Mouse (Mus musculus) adrenal gland, adult (tissue): ENCODE measurements at regions not wholly inside any gene's neighbourhood (a gene's known extent, or its start where the extent isn't known, plus 50 kb on each side); places are given as distances from the start of the nearest gene placed in this dataset.

Source experiments
- DNase-seq, 2 experiments: peaks; one replicate each; pipeline ENCODE4 v3.0.0; 2022 to 2023; ENCODE audit warnings: low spot score in 1 of 2; ENCODE audit not compliant: inconsistent age in 2 of 2

- DNase-seq: no peak
Measured at GRCm38 (mm10) chr3:18928401-18929104, 699.9 kb downstream of the 1700064H15Rik start.

- DNase-seq: no peak
Measured at GRCm38 (mm10) chr3:18929105-18929492, 699.4 kb downstream of the 1700064H15Rik start.

DNA sequence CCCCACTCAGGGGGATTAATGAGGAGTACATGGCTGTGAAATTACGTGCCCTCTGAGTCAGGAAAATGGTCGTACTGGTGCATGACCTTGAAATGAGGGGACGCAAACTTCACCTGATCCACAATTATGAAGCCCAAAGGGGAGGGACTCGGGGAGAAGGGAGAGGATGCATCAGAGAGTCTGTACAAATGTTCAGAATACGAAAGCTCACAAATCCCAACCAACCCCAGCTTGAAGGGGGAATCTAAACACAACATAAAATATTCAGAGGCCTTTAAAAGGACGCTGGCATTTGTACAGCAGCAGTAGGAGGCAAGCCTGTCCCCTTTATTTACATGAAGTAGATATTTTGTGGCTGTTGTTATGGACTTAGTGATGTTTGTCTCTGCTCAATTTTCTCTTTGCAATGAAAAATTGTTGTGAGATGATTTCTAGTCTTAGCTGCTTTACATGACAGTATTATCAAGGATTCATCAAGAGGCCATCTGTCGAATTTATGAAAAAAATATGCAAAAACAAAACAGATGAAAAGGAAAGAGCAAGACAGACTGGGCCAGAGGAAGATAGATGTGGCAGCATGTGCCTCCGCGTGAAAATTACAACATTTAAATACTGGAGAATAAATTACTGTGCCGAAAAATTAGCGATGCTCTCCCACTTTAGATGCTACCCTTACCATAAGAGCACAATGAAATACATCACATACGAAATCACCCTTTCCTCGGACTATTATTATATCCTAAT is 695.3 kb downstream of the 1700064H15Rik start:
- DNase-seq: no peak

GRCm38 (mm10) chr3:18934891-18935290 is 693.6 kb downstream of the 1700064H15Rik start:
- DNase-seq: no peak

DNA sequence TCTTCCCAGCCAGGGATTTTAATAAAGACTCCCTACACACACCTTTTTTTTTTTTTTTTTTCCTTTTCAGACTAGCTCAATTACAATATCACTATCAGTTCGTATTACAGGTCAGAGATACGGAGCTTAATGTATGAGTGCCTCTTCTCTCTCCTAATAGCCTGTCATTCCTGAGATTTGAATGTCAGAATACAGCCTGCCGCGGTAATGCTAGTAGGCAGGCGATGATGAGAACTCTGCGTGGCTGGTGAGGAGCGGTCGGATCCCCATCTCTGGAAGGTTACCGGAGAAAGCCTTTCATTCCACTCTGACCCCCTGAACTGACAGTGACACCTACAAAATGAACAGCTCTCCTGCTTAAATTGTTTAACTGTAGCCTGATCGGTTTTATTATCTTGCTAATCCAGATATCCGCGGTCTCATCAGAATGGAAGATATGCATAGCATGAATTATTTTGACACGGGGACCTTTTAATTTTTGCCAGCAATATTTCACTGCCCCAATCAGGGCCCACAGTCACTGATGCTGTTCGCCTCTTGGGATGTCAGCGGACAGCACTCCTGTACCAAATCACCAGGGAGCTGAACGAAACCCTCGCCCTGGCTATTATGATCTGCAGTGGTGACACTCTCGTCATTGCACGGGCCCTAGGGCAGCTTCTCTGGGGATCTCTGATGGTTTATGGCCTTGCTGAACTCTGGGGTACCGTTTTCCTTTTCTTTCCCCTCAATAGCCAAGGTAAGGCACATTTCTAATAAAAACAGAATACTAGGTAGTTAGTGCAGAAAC is 690.9 kb downstream of the 1700064H15Rik start:
- DNase-seq: no peak

- DNase-seq: no peak
Measured at GRCm38 (mm10) chr3:18941301-18942177, 686.9 kb downstream of the 1700064H15Rik start.

DNA sequence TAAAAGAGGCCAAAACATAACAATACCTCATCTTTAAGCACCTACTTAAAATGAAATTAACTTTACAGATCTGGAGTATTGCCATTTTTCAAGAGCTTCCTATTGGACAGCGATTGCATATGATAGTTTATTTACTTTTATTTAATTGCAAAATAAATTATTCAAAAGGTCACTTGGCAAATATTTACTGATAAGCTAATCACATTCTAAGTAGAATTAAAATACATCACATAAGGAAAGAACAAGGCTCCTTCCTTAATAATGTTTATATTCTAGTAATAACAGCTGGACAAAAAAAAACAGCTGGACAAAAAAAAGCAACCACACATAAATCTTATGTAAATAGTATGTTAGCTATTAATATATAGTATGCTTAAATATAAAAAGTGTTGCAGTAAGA is 668.1 kb downstream of the 1700064H15Rik start:
- DNase-seq: no peak

- no peak for DNase-seq
Measured at GRCm38 (mm10) chr3:18988662-18989061, 639.8 kb downstream of the 1700064H15Rik start.

GRCm38 (mm10) chr3:18989577-18990240 is 638.8 kb downstream of the 1700064H15Rik start:
- peak in 1 of 2 experiments; percentile 23 for DNase-seq

DNA sequence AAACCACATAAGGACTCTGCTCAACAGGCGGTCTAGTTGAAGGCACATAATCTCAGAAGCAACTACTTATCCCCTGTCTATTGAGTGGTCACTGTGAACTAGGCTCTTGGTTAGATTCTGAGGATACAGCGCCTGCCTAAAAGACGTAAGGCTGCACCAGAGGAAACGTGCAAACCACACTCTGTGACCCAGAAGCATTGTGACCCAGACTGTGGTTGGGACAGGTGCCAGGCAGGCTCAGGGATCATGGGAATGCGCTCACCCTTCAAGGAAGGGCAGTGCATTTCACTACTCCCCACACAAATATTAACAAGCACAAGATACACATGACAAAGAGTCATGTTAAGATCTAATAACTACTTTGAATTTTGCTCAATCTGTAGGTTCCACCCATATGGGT is 628.3 kb downstream of the 1700064H15Rik start:
- peak in 1 of 2 experiments; percentile 24 for DNase-seq

- DNase-seq: no peak
Measured at GRCm38 (mm10) chr3:19002056-19002455, 626.4 kb downstream of the 1700064H15Rik start.

GRCm38 (mm10) chr3:19004792-19005191 is 623.7 kb downstream of the 1700064H15Rik start:
- no peak for DNase-seq

DNA sequence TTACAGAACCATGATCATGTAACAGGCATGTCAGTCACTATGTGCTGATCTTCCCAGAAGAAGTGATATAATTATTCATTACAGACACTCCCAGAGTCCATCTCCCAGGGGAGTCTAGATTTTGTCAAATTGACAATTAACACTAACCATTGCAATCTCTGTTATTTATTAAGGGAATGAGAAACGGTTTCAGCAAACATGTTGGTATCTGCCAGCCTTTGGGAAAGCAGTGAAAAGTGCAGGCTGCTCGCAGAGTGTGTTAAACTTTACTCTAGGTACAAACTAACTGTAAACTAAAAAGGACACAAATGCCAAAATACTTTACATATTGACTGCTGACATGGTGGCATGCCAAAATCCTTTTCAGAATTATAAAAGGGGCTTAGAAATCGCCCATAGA is 583.9 kb downstream of the 1700064H15Rik start:
- no peak for DNase-seq

DNA sequence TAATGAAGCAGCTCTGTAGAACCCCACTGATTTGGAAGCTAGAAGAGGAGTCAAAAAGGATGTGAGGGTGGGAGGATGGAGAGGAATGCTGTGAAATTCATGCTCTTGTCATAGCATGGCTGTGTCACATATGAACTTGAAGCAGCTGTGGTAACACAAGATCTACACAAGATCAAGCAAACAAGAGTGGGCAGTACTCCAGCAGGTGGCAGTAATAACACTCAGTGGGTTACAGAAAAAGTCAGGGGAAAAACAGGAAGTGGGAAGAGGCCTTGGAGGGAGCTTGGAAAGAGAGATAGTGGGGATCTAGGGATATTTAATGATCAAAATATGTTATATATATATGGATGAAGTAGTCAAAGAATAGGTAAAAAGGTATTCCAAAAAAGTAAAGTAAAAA is 582.5 kb downstream of the 1700064H15Rik start:
- no peak for DNase-seq

- DNase-seq: peak in 1 of 2 experiments; percentile 25
Measured at GRCm38 (mm10) chr3:19046610-19047009, 581.9 kb downstream of the 1700064H15Rik start.

DNA sequence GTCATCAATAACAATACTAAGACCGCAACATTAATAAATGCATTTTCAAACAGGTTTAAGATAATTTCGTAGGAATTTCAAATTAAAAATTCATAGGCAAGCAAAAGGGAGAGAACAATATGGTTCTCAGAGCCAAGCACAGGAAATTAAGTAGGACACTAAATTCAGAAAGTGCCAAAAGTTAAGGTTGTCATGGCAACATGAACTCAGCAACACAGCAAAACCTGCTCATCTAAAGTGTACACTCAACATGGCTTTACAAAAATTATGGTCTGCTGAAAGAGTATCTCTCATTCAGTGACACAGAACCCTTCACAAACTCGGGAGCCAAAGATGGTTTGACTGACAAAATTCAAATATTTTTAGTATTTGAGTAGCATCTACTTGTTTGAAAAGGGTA is 572.5 kb downstream of the 1700064H15Rik start:
- no peak for DNase-seq

DNA sequence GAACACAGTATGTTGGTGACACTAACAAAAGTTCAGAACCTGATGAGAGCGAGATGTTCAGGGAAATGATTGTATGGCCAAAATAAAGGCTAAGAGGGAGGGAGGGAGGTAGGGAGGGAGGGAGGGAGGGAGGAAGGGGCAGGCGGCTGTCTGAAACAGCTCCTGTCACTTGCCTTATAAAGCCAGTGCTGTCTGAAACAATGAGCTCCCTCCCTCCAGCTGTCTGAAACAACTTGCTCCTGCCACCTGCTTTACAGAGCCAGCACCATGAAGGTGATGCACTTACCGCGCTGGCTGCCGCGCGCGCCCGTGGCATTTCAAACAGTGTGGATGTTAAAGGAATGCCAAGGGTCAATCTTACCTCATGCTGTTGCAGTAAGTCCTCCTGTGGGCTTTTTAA is 571.9 kb downstream of the 1700064H15Rik start:
- no peak for DNase-seq

DNA sequence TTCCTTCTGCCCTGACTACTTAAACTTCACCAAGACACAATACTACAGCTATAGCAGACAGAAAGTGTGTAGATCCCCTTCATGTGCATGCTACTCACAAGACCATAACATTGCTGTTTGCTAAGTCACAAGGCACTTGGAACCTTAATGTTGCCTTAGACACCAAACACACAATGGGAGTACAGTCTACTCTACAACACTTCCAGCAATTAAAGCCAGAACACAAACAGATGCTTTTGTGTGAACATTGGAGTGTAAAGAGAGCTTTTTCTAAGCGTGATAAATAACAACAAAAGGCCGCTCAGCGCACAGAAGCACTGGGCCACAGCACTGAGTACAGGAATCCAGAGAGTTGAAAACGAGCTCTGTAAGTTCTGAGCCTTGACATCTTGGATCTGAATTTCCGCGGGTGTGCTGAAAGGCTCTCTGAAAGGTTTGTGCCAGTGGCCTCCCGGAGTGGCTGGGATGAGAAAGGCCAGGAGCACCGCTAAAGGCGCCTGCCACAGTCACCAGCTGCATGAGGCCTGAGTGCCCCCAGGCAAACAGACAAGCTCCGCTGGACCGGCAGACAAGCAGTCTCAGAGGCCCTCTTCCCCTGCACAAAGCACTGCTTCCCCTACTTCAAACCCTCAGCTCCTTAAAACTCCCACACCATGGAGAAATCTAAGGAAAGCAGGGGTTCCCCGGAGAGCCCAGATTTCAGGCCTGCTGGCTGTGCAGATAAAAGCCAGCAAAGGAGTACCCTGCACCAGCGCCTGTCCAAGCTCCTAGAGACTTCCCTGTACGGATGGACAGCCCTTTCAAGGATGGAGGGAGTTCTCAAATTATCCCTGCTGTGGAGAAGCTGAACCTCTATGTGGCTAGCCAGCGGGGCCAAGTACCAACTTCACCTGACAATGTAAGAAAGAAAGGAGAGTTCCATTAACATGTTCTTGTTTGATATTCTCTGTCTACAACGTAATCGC is 568.3 kb downstream of the 1700064H15Rik start:
- DNase-seq: no peak
